Mouse (Mus musculus) intestine, embryonic 14.5 days (tissue): ENCODE data around the gene Aif1. TPM values are rescaled to one million over a fixed set of nuclear protein-coding genes. Genes with fewer than 3 reads are reported as not detected.
A peak's percentile ranks its signal among the peaks of the same experiment; 100 is the strongest.

ENCODE experiments used
- ATAC-seq: fragments of 200-750 bp; cut with Nextera tagmentation; replicated peaks from 2 replicates; pipeline ENCODE4 v1.8.0; 2017; ENCODE audit warnings: low read depth, moderate number of reproducible peaks, moderate TSS enrichment, moderate library complexity; ENCODE audit not compliant: low FRiP score, low TSS enrichment
- DNase-seq: peaks from one replicate; pipeline ENCODE4 v3.0.0-alpha.2; 2018; ENCODE audit warnings: low spot score
- H3K27ac ChIP-seq: fragments of 300-500 bp; sonication (generic); 2 replicates; pipeline ENCODE4 v1.5.1; 2014; ENCODE audit warnings: low read depth, mild to moderate bottlenecking, control low read depth
- H3K27me3 ChIP-seq: fragments of 300-500 bp; sonication (generic); replicated peaks from 2 replicates; pipeline ENCODE4 v1.6.1; 2014; ENCODE audit warnings: low read length, control low read depth; ENCODE audit not compliant: control insufficient read depth, insufficient read depth
- H3K36me3 ChIP-seq: fragments of 300-500 bp; sonication (generic); 2 replicates; pipeline ENCODE4 v1.6.1; 2014; ENCODE audit warnings: low read length, control low read depth; ENCODE audit not compliant: control insufficient read depth, insufficient read depth
- H3K4me1 ChIP-seq: fragments of 300-500 bp; sonication (generic); replicated peaks from 2 replicates; pipeline ENCODE4 v1.6.1; 2014; ENCODE audit warnings: low read length, control low read depth, mixed read lengths; ENCODE audit not compliant: control insufficient read depth, insufficient read depth
- H3K4me2 ChIP-seq: fragments of 300-500 bp; sonication (generic); 2 replicates; pipeline ENCODE4 v1.6.1; 2014; ENCODE audit warnings: low read length
- H3K4me3 ChIP-seq: fragments of 300-500 bp; sonication (generic); 2 replicates; pipeline ENCODE4 v1.5.1; 2014; ENCODE audit warnings: low read depth, low read length, control low read depth, mixed read lengths
- H3K9ac ChIP-seq: fragments of 300-500 bp; sonication (generic); 2 replicates; pipeline ENCODE4 v1.6.1; 2014; ENCODE audit warnings: mild to moderate bottlenecking, low read length
- H3K9me3 ChIP-seq: fragments of 300-500 bp; sonication (generic); 2 replicates; pipeline ENCODE4 v1.6.1; 2016; ENCODE audit warnings: low read length, control low read depth; ENCODE audit not compliant: control insufficient read depth
- WGBS: fragments of 180-500 bp; shearing (Covaris S2); extraction: QIAGEN DNeasy Blood & Tissue Kit; methylation state at CpG from one replicate; pipeline ENCODE4 v1.1.7; 2014; 5-methylcytosine and 5-hydroxymethylcytosine counted together
- polyA plus RNA-seq: library from polyadenylated mRNA; unstranded; fragments of >200 nt; fragmentation: Nextera tagmentation; extraction: Ambion mirVana; gene quantifications from 2 replicates; pipeline ENCODE4 v1.2.1, GENCODE M21; 2014

Gene Aif1
- polyA plus RNA-seq, 1 experiment from 2014 or later: 15.4 TPM

GRCm38 (mm10) chr17:35152121-35152520 lies 23.7 kb downstream of the Aif1 start:
- no peaks in the 10 kb centered on the region for H3K9me3 ChIP-seq
- H3K27ac ChIP-seq: no peak overlapping the region
- H3K4me2 ChIP-seq: no peak overlapping the region
- H3K27me3 ChIP-seq: no peaks in the 10 kb centered on the region
- DNase-seq: no peak
- WGBS: 90% methylated on average over 4 of the region's 4 CpGs
- no peak overlapping the region for H3K4me3 ChIP-seq
- H3K9ac ChIP-seq: no peak overlapping the region
- H3K4me1 ChIP-seq: no peaks in the 10 kb centered on the region
- peaks cover 96% of the 10 kb centered on the region for H3K36me3 ChIP-seq
- ATAC-seq: no peak

GRCm38 (mm10) chr17:35147922-35148639 lies 27.8 kb downstream of the Aif1 start:
- H3K27ac ChIP-seq: 0 out of 2 replicates have a peak overlapping the region, but pooled peaks have one; percentile 10
- no peaks in the 10 kb centered on the region for H3K27me3 ChIP-seq
- no peak for ATAC-seq
- WGBS: 71% methylated on average over 5 of the region's 5 CpGs
- H3K4me2 ChIP-seq: no peak overlapping the region
- H3K9ac ChIP-seq: no peak overlapping the region
- DNase-seq: no peak
- no peak overlapping the region for H3K4me3 ChIP-seq
- H3K36me3 ChIP-seq: peaks cover 96% of the 10 kb centered on the region
- H3K9me3 ChIP-seq: no peaks in the 10 kb centered on the region
- no peaks in the 10 kb centered on the region for H3K4me1 ChIP-seq

GRCm38 (mm10) chr17:35147348-35147747 lies 28.5 kb downstream of the Aif1 start:
- Histone ChIP-seq H3K4me1 (no peaks in the 10 kb centered on the region), H3K27ac (no peak overlapping the region), H3K4me3 (no peak overlapping the region), H3K9me3 (no peaks in the 10 kb centered on the region), H3K36me3 (peaks cover 96% of the 10 kb centered on the region), H3K4me2 (no peak overlapping the region), H3K9ac (no peak overlapping the region), H3K27me3 (no peaks in the 10 kb centered on the region)
- 61% methylated on average over 3 of the region's 3 CpGs for WGBS
- 0 out of 2 replicates have a peak, but pooled peaks have one; percentile 9 for ATAC-seq
- no peak for DNase-seq

GRCm38 (mm10) chr17:35146139-35146538 lies 29.7 kb downstream of the Aif1 start:
- Histone ChIP-seq H3K27me3 (no peaks in the 10 kb centered on the region), H3K9ac (no peak overlapping the region), H3K27ac (no peak overlapping the region), H3K36me3 (peaks cover 96% of the 10 kb centered on the region), H3K4me3 (no peak overlapping the region), H3K4me1 (no peaks in the 10 kb centered on the region), H3K4me2 (no peak overlapping the region), H3K9me3 (no peaks in the 10 kb centered on the region)
- ATAC-seq (no peak), DNase-seq (no peak)
- 92% methylated on average over 5 of the region's 5 CpGs for WGBS

- peaks cover 90% of the 10 kb centered on the region for H3K36me3 ChIP-seq
- H3K9ac ChIP-seq: no peak overlapping the region
- H3K9me3 ChIP-seq: no peaks in the 10 kb centered on the region
- ATAC-seq: no peak
- 91% methylated on average over 6 of the region's 6 CpGs for whole genome bisulfite sequencing
- no peaks in the 10 kb centered on the region for H3K27me3 ChIP-seq
- H3K4me1 ChIP-seq: peaks cover 5% of the 10 kb centered on the region
- H3K27ac ChIP-seq: no peak overlapping the region
- DNase-seq: no peak
- H3K4me3 ChIP-seq: no peak overlapping the region
- no peak overlapping the region for H3K4me2 ChIP-seq
Observed at GRCm38 (mm10) chr17:35141971-35142370, 33.9 kb downstream of the Aif1 start.

GRCm38 (mm10) chr17:35140490-35140996 lies 35.3 kb downstream of the Aif1 start:
- H3K27ac ChIP-seq: no peak overlapping the region
- H3K9me3 ChIP-seq: no peaks in the 10 kb centered on the region
- no peak overlapping the region for H3K9ac ChIP-seq
- H3K27me3 ChIP-seq: no peaks in the 10 kb centered on the region
- no peak overlapping the region for H3K4me2 ChIP-seq
- ATAC-seq (no peak), DNase-seq (no peak)
- H3K4me1 ChIP-seq: peaks cover 13% of the 10 kb centered on the region
- WGBS: 74% methylated on average over 16 of the region's 16 CpGs
- H3K36me3 ChIP-seq: peaks cover 75% of the 10 kb centered on the region
- H3K4me3 ChIP-seq: no peak overlapping the region

GRCm38 (mm10) chr17:35139269-35139668 lies 36.6 kb downstream of the Aif1 start:
- Histone ChIP-seq H3K4me2 (no peak overlapping the region), H3K27me3 (no peaks in the 10 kb centered on the region), H3K9ac (no peak overlapping the region), H3K36me3 (peaks cover 63% of the 10 kb centered on the region), H3K4me1 (peaks cover 13% of the 10 kb centered on the region), H3K4me3 (no peak overlapping the region), H3K27ac (no peak overlapping the region), H3K9me3 (no peaks in the 10 kb centered on the region)
- 89% methylated on average over 3 of the region's 3 CpGs for WGBS
- ATAC-seq (no peak), DNase-seq (no peak)

GRCm38 (mm10) chr17:35135591-35136320 lies 40.1 kb downstream of the Aif1 start:
- ATAC-seq: peak; percentile 72
- Histone ChIP-seq H3K9me3 (no peaks in the 10 kb centered on the region), H3K4me3 (peak overlapping the region; percentile 80), H3K4me1 (peaks cover 13% of the 10 kb centered on the region), H3K9ac (peak overlapping the region; percentile 86), H3K27me3 (no peaks in the 10 kb centered on the region), H3K36me3 (peaks cover 28% of the 10 kb centered on the region), H3K27ac (peak overlapping the region; percentile 97), H3K4me2 (peak overlapping the region; percentile 93)
- under 1% methylated on average over 43 of the region's 43 CpGs for WGBS
- DNase-seq: no peak
